Mouse (Mus musculus): ENCODE measurements around the gene Kat6b.
A peak's percentile ranks its signal among the peaks of the same experiment; 100 is the strongest.

The Kat6b gene

DNA sequence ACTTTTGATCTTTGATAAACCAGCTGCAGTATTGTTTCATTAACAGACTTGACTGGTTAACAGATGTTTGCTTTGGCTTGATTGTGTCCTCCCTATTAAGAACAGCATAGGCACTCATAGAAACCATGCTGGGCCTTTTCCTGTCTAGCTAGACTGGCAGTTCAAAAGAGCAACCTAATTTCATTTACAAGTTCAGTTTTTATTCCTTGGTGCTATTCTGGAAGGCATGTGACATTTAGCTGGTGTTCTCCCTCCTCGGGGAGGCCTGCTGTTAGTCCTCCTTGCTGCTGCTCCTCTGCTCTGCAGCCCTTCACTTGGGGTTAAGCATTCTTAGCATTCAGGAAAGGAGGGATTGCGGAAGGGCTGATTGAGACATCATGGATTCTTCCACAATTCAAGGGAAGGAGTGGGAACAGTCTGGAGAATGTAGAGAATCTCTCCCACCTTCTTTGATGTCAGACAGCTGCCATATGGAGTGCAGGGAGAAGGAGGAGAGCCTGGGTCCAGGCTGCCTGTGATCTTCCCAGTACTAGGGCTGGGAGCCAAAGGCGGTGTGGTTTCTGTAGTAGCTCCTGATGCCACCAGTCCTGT is 42.7 kb downstream of the Kat6b start:
- DNase-seq: peak; percentile 55

DNA sequence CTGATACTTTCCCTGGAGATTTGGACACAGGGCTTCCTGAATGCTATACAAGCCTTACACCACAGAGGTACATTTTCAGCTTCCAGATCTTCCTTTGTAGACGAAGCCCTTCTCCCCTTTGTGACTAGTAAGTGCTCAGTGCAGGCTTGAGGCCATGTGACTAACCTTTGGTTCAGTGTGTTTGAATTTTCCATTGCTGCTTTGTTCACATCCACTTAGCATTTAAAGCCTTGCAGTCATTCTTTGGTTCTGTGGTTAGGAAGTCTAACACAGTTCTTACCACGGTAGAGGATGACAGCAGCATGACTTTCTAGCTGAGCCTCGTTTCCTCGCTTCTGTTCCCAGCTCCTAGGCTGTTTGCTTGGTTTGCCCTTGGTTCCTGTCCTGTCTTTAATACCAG is 44.4 kb downstream of the Kat6b start:
- no peak for DNase-seq

DNA sequence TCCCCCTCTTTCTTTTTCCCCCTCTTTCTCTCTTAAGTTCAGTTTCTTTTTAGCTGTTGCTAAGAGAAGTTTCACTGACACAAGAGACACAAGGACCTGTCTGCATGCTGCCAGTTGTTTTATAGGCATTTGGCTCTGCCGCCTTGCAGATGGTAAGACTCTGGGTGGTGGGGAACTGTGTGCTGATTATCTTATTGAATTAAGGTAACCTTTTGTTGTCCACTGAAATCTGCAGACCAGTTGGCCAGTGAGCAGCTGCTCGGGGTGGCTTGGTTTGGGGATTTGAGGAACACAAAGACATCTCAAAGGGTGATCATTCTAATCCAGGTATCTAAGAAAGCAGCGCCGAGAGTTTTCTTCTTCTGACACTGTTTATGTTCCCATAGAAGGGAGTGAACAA is 52.3 kb downstream of the Kat6b start:
- DNase-seq: no peak

DNA sequence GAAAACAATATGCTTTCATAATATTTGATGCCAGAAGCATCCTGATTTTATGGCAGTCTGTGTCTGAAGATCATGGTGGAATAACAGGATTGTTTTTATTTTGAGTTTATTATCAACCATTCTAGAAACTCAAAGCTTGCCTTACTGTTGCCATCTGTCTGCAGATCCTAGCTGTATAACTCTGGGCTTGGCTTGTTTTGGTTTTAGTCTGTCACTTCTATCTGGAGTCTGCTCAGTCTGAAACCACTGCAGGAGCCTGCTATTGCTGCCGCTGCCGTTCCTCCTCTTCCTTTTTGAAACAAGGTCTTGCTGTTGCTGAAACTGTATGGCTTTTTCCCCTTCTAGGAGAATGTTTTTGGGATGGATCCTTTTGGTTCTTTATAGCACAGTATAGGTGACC is 52.8 kb downstream of the Kat6b start:
- DNase-seq: no peak

DNA sequence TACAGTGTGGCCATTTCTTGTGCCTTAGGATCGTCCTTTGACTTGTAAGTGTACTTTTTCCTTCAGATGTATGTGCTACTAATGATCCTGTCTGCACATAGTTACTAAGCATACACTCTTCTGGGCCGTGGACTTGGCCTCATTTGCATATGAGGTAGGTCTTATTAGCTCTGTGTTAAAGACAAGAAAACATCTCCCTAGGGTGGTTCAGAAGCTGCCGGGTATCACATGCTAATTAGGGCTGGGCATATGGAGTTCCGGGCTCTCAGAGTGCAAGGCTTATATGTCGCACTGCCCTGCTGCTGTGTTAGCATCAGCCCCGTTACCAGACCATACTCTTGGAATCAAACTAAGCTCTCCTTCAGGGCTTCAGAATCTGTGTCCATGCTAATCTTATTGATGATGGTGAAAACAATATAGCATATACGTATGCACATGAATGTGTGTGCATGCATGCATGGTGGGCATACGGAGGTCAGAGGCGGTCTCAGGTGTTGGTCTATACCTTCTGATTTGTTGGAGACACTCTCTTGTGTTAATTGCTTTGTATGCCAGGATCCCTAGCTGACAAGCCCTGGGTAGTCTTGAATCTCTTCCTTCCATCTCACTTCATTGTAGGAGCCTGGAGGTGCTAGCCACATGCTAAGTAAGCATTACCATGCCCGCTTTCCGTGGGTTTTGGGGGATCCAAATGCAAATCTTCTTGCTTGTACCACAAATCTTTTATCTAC is 53.5 kb downstream of the Kat6b start:
- DNase-seq: no peak

DNA sequence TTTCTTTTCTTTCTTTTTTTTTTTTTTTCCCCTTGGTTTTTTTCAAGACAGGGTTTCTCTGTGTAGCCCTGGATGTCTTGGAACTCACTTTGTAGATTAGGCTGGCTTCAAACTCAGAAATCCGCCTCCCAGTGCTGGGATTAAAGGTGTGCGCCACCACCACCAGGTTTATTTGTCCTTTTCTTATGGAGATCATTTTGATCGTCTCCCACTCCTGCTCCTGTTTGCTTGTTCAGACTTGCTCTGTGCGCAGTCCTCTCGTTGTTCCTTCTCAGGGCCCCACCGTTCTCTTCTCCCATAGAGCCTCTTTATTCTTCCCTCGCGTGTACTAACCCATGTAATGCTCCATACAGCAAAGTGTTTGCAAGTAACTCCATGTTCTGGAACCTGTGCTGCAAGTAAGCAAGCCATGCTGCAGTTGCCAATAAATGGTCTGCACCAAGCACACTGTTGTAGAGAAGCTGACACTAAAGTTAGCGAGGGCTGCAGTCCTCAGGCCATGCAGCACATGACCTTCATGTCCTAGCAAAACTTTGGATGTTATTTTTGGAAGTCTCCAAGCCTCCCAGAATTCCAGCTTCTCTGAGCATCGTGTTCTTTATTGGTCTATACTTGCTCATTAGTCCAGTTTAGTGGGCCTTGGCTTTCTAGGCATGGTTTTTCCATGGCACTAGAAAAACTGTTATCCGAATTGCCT is 55.4 kb downstream of the Kat6b start:
- no peak for DNase-seq

DNA sequence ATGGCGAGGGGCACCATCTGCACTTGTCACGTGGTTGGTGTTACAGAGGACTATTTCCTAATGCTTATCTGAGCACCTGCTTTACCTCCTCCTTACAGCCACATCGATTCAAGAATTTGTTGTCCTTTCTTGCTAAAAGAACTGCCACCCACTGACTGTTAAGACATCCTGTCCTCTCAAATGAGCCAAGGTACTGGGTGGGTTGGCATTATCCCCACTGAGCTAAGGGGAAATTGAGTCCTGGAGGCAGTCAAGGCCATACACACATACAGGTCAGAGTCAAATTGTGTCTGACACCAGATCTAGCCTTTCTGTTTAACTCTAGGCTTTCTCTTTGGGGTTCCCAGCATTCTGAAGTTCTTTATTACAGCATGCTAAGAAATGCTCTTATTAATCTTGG is 56.6 kb downstream of the Kat6b start:
- DNase-seq: no peak

DNA sequence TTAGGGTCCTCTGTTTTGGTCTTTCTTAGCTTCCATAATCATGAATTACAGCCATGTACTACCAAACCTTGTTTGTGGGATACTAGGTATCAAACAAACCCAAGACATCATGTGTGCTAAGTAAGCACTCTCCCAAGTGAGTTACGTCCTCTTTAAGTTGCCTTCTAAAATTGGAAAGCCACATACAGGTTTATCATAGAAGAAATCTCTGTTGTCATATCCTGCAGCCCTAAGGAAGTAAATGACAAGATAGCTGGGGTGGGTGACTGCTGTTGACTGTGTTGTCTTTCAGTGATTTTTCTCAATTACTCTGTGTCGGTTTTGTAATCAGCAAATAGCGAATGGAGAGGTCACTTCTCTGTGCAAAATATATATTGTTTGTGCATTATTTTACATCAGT is 58.5 kb downstream of the Kat6b start:
- DNase-seq: no peak

DNA sequence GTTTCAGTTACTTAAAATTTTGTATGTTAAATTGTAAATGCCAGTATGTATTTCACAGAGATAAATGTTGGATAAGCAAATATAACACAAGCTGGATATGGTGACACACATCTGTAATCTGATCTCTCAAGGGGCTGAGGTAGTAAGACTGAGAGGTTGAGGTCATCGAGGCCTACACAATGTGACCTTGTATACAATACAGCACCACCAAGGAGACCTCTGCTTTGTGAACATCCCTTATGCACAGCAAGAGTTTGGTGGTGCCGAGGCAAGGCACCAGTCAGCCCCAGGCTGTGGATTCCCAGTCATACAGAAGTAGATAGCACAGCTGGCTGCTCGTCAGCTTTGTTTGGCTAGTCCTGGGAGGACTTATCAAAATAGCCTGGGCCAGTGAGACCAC is 59.1 kb downstream of the Kat6b start:
- no peak for DNase-seq

DNA sequence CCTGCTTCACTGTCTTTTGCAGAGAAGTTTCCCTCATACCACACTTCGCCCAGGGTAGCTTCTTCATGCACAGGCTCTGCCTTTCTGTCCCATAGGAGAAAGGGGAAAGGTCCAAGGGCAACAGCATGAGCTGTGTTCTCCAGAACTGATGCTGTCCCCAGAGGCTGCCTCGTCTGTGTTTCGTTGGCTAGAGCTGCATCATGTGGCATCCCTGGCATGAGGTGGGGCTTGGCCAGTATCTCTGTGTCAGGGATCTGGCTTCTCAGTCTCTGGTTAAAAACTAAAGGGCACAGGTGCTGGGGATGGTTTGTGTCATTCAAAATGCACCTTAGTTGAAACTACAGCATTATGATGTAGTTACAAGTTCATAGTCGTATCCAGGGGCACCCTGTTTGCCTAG is 64.3 kb downstream of the Kat6b start:
- DNase-seq: no peak

DNA sequence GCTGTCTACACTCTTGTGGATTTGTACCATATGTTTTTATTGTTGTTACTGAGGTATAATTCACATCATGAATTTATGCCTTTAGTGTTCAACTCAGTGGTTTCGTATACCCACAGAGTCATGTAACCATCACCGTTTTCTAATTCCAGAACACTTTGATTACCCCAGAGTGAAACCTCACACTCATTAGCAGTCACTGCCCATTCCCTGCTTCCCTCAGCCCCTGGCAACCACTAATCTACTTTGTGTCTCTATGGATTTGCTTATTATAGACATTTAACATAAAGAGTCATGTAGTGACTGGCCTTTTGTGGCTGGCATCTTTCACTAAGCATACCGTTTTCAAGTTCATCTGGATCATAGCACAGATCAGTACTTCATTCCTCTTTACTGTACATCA is 65.1 kb downstream of the Kat6b start:
- no peak for DNase-seq

DNA sequence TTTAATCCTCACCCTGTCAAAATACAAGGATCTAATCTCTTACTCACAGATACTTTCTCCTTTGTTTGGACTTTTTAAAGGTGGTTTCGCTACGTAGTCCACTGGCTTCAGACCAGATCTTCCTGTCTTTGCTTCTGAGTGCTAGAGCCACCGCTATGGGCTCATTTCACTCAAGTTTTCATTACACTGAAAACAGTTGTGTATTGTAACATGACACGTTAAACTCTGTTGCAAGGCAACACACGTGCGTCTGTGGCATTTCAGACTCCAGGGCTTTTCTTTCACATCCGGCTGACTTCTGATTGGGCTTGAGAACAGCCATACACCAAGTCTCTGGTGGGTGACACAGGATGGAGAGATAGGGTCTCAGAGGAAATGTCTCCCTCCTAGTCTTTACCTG is 66.1 kb downstream of the Kat6b start:
- DNase-seq: peak; percentile 34

DNA sequence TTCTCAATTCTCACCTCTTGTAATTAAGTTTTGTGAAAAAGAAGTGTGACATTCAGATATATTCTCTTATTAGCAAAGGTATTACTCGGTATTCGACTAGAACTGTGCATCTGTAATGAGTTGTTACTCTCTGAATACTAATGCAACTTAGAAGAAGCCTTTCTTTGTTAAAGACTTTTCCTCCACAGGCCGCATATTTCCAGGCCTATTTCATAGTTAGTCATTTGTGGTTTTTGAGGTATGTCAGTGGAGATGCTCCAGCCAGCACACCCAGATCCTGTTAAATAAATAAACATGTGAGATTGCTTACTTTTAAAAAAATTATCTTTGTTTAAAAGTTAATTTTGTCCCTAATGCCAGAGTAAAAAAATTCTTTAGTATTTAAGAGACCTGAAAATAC is 66.7 kb downstream of the Kat6b start:
- no peak for DNase-seq

DNA sequence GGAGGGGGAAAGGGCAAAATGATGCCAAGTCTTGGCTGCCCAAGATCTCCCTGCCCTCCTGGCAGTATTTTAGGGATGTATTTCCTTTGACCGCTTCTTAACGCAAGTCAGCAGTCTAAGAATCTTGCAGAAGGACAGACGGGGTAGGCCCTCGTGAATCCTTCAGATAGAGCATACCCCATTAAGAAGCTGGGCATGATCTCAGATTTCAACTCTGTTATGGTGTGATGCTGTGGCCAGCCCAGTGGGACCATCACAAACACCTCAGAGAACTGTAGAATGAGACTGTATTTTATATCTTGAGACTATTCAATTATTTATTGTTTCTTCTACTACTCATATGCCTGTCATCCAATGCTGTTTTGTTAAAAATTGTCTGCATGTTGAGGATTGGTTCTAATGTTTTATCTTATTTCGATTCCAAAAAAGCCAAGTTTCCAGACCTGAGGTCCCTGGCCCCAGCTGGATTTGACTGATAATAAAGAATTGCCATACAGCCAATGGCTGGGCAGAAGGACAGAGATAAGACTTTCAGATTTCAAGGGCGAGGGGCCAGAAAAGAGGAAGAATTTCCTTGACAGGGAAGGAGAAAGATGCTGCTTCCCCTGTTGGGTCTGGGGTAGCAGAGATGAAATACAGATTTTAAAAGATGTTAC is 67.8 kb downstream of the Kat6b start:
- DNase-seq: no peak

DNA sequence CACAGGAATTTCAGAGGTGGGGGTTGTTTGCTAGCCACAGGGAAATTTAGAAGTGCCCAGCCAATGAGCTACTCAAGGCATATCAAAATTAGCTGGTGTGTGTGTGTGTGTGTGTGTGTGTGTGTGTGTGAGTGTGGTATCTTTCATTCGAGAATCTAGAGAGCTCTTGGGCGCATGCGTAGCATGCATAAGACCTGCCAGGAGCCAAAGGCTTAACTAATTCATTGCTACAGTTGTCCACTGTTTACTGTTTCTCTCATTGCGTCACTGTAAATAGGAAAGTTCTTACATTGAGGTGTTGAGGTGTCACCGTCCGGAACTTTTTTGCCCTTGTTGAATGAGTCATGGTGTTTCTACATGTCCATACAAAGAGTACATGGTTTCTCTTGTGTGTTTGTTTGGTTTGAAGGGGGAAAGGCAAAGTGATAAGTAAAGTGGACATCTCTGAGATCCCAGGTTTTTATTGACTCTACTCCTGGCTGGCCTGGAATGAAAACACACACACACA is 68.4 kb downstream of the Kat6b start:
- no peak for DNase-seq

DNA sequence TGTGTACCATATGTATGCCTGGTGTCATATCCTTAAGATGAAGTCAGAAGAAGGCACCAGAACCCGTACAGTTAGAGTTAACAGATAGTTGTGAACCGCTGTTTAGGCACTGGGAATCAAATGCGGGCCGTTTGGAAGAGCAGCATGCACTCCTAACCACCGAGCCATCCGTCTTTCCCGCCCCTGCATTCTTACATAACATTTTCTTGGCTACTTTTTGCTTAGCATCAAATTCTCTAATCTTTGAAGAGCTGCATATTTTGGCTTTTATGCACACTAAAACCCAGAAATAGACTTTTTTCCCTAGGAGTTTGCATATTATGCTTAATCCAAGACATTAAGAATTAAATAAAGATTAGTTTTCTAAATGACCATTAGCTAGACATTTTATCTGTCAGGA is 69.3 kb downstream of the Kat6b start:
- peak; percentile 22 for DNase-seq

DNA sequence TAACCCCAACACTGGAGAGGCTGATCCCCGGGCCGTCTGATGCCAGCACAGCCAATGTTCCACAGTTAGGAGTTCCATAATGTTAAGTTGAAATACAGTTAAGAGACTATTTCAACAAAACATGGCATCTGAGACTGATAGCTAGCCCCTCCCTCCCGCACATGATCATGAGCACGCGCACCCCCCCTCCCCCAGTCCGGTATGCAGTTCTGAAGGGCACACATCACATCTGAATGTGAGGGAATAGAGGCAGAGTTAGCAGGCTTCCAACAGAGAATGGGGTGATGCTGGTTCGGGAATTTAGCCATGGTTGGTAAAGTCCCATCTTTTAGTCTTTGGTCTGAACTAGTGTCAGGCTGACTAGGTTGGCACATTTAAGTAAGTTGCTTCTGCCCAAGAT is 70.4 kb downstream of the Kat6b start:
- no peak for DNase-seq

DNA sequence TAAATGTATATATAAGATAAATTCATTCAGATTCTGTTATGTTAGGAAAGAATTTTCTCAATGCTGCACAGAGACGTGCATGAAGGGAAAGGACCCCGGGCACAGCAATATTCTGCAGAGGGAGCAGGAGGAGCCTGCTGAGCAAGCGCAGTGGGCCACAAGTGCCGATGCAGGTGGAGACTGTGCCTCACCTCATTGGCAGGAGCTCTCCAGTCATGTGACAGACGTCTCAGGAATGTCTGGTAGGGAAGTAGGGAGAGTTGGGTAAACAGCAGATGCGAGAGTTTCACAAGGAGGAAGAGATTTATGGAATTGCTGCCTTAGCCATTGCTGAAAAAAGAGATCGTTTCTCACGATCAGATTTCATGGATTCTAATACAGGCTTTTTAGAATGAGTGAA is 71.7 kb downstream of the Kat6b start:
- DNase-seq: peak; percentile 79

DNA sequence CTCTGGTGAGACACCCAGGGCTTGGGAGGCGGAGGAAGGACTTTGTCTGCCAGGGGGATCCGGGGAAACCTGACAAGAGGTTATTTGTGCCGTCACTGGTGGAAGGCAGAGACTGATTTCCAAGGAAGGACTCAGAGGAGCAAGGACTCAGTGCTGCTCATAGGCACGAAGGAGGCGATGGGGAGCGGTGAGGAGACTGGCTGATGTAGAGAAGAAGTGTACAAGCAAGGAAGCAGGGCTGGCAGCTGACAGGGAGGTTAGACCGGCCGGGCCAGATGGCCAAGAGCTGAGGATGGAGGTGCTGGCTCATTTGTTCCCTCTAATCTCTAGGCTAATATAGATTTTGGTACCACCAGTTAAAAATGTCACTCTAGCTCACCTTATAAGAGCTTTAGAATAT is 72.8 kb downstream of the Kat6b start:
- DNase-seq: no peak

DNA sequence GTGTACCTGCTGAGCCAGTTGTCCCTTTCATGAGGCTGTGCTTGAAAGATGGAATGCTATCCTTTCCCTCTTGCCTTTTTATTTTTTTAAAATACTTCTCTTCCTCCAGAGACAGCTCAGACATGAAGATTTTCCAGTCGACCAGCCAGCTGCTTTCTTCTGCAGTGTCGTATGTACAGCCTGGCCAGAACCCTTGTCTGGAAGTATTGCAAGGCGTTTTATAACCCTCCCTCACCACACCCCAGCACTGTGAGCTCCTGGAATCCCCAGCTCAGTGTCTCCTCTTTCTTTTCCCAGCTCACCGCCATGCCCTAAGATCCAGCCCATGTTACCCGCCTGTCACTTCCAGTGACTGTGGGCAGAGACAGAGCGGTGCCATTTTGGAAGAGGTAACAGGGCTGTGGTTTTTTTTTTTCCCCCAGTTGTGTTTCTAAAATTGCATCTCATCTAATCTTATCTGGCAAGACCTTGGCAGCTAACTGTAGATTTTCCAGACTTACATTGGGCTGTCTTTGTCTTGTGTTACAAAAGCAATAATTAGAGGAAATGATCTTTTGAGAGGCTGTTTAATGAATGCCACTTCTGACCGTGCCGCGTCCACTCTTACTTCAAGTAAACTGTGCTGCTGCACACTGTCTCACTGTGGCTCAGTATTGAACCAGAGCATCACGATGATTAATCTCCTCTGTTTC is 77.4 kb downstream of the Kat6b start:
- peak; percentile 28 for DNase-seq

DNA sequence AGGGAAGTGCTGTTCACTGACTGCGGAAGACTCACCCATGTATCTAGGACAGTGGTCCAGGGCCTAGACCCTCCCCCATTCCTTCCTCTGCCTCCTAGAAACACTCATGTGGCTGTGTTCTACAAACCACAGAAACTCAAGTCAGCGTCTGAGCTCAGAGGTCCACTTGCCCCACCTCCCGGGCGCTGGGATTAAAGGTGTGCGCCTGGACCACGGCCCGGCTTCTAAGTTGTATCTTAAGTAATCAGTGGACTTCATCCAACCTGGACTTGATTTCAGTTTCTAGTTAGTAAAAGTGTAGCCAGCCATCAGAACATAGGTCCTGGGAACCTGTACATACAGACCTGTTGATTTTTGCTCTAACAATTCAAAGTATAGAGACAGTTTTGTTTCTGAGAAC is 78.2 kb downstream of the Kat6b start:
- peak; percentile 74 for DNase-seq

DNA sequence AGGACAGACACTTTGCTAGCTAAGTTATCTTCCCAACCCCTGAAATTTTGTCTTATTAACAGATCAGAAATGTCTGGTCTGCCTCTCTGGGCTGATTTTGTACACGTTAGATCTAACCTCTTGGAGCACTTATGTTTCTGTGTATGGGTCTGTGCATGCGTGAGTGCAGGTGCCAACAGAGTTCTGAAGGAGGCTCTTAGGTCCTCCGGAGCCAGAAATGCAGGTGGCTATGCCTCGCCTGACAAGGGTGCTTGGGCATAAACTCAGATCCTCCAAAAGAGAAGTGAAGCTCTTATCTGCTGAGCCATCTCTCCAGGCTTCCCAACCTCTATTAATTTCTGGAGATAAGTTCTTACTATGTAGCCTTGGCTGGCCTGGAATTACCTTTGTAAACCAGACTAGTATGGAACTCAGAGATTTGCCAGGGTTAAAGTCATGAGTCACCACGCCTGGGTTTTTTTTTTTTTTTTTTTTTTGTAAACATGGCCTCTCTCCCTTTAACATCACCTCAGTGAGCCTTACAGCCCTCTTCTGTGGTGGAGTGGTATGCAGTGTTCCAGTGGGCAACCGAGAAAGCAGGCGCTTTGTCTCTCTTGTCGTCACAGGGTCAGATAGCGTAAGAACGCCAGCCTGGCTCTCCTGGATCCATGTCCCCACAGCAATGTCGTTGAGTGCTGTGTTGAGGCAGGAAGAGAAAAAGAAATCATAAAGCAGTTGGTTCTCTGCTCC is 79.4 kb downstream of the Kat6b start:
- peak; percentile 30 for DNase-seq
